Mouse (Mus musculus) E14TG2a.4 (cell line): ENCODE results near the gene Ehd3.

Source experiments
- CTCF ChIP-seq: conservative IDR thresholded peaks from 2 replicates; pipeline ENCODE4 v1.5.1; 2014; ENCODE audit warnings: low read length
- NANOG ChIP-seq: IDR thresholded peaks from 2 replicates; pipeline ENCODE4 v1.6.1; 2014; ENCODE audit warnings: borderline replicate concordance, low read length, mixed read lengths

DNA sequence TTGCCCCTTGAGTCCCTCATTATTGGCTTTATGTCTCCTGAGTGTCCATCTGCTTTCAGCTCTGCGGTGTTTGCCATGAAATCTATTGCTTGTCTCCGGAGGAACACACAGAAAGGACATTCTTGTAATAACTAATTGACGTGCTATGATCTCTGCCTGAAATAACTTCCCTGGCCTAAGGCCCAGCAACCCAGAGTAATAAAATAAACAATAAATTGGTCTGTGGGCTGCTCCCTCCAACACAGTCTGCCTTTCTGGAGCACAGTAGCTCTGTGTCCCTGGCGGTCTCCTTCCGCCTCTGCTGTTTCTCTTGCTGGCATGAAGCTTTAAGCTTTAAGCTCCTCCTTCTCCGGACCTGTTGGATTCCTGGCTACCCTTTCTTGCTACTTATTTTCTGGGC lies 4.5 kb downstream of the Ehd3 start:
- TF ChIP-seq CTCF (no peak), NANOG (no peak)
